Mouse (Mus musculus) spleen, adult 2 months (tissue): ENCODE data around the gene Prkce.

Experiments
- CTCF ChIP-seq: fragments of 200-500 bp; IDR thresholded peaks from 2 replicates; pipeline ENCODE4 v1.5.1; 2011; ENCODE audit warnings: mild to moderate bottlenecking, inconsistent platforms; ENCODE audit not compliant: insufficient read depth, insufficient read length, insufficient replicate concordance; ENCODE audit errors: extremely low read depth
- POLR2A ChIP-seq: fragments of 200-500 bp; IDR thresholded peaks from 2 replicates; pipeline ENCODE4 v1.6.1; 2011; ENCODE audit warnings: low read depth, low read length, inconsistent platforms

- no peak for TF ChIP-seq CTCF
- no peak for TF ChIP-seq POLR2A
Observed at GRCm38 (mm10) chr17:86253884-86254283, 86.3 kb downstream of the Prkce start.
